Mouse (Mus musculus): ENCODE measurements around the gene Gm15155.
"Not testable (repeated sequence)": the region's sequence is repeated elsewhere in the genome, so short reads cannot be mapped to it uniquely, and the experiment has no call there.

The Gm15155 gene

GRCm38 (mm10) chrX:156155776-156156175 is 531.2 kb downstream of the Gm15155 start:
- no peak for DNase-seq (ENCODE audit: low spot score)

GRCm38 (mm10) chrX:156171587-156171986 is 547.0 kb downstream of the Gm15155 start:
- DNase-seq (ENCODE audit: low spot score) = no peak

GRCm38 (mm10) chrX:156303806-156304205 is 679.3 kb downstream of the Gm15155 start:
- DNase-seq (ENCODE audit: low spot score) = not testable (repeated sequence)
